Mouse (Mus musculus): ENCODE data around the gene Rbm6.

DNA sequence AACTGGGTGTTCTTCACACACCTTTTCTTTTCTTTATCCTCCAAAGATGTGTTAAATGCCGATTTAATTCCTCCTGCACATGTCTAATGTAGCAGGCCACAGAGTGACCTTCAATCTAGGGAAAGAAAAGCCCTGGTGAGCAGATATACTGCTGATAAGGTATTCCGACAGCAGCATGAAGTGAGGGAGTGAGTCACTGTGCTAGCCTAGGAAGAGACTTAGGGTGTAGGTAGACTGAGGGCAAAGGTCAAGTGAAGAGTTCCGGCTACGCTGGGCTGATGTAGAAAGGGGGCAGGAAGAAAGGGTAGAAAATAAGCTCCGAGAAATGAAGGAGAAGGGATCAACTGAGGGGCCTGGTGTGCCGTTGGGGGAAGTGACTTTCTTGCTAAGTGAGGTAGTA, 17.2 kb upstream of the Rbm6 start:
- TF ChIP-seq CTCF (IDR thresholded peaks at IDR 0.05) (no peak), EP300 (IDR thresholded peaks at IDR 0.05) (no peak)
